Mouse (Mus musculus) forebrain, embryonic 16.5 days (tissue): Measurements from ENCODE around the gene Gimap9. TPM values are rescaled to one million over a fixed set of nuclear protein-coding genes. Genes with fewer than 3 reads are reported as not detected.
"Not testable (repeated sequence)": the region's sequence is repeated elsewhere in the genome, so short reads cannot be mapped to it uniquely, and the experiment has no call there.

Experiments
- ATAC-seq: fragments of 200-750 bp; cut with Nextera tagmentation; 2 replicates; pipeline ENCODE4 v1.8.0; 2017; ENCODE audit warnings: mild to moderate bottlenecking, moderate library complexity
- H3K27ac ChIP-seq: fragments of 300-500 bp; sonication (generic); 2 replicates; pipeline ENCODE4 v1.5.1; 2014; ENCODE audit warnings: low read length, control low read depth
- H3K27me3 ChIP-seq: fragments of 300-500 bp; sonication (generic); replicated peaks from 2 replicates; pipeline ENCODE4 v1.6.1; 2014; ENCODE audit warnings: low read length; ENCODE audit not compliant: control insufficient read depth, insufficient read depth
- H3K36me3 ChIP-seq: fragments of 300-500 bp; sonication (generic); 2 replicates; pipeline ENCODE4 v1.6.1; 2014; ENCODE audit not compliant: control insufficient read depth, insufficient read depth
- H3K4me1 ChIP-seq: fragments of 300-500 bp; sonication (generic); replicated peaks from 2 replicates; pipeline ENCODE4 v1.6.1; 2014; ENCODE audit warnings: low read length; ENCODE audit not compliant: control insufficient read depth, insufficient read depth
- H3K4me2 ChIP-seq: fragments of 300-500 bp; sonication (generic); 2 replicates; pipeline ENCODE4 v1.6.1; 2014; ENCODE audit warnings: mild to moderate bottlenecking, low read length, control low read depth
- H3K4me3 ChIP-seq: fragments of 300-500 bp; sonication (generic); replicated peaks from 2 replicates; pipeline ENCODE4 v1.5.1; 2014; ENCODE audit warnings: mild to moderate bottlenecking, low read length, control low read depth
- H3K9ac ChIP-seq: fragments of 300-500 bp; sonication (generic); replicated peaks from 2 replicates; pipeline ENCODE4 v1.6.1; 2014; ENCODE audit warnings: low read depth, low read length, control low read depth
- H3K9me3 ChIP-seq: fragments of 300-500 bp; sonication (generic); 2 replicates; pipeline ENCODE4 v1.6.1; 2016; ENCODE audit warnings: low read length; ENCODE audit not compliant: control insufficient read depth
- WGBS: fragments of 180-500 bp; shearing (Covaris S2); extraction: QIAGEN DNeasy Blood & Tissue Kit; methylation state at CpG from one replicate; pipeline ENCODE4 v1.1.7; 2014; 5-methylcytosine and 5-hydroxymethylcytosine counted together
- polyA plus RNA-seq: library from polyadenylated mRNA; unstranded; fragments of >200 nt; fragmentation: Nextera tagmentation; extraction: Ambion mirVana; gene quantifications from 2 replicates; pipeline ENCODE4 v1.2.1, GENCODE M21; 2015

Gimap9 gene
- polyA plus RNA-seq, 1 experiment from 2014 or later = 2.0 TPM

- H3K36me3 ChIP-seq = no peaks in the 10 kb centered on the region
- ATAC-seq = no peak
- no peaks in the 10 kb centered on the region for H3K9me3 ChIP-seq
- no peaks in the 10 kb centered on the region for H3K4me1 ChIP-seq
- no peak overlapping the region for H3K4me2 ChIP-seq
- WGBS = 38% methylated on average over 10 of the region's 10 CpGs
- no peak overlapping the region for H3K9ac ChIP-seq
- no peaks in the 10 kb centered on the region for H3K27me3 ChIP-seq
- no peak overlapping the region for H3K27ac ChIP-seq
- no peak overlapping the region; the same call in 1 of the 2 replicates for H3K4me3 ChIP-seq
These were observed 464 bp upstream of the Gimap9 start for GRCm38 (mm10) chr6:48675400-48675930.

GRCm38 (mm10) chr6:48676860-48677415 lies 1.0 kb downstream of the Gimap9 start:
- Histone ChIP-seq H3K9ac (no peak overlapping the region), H3K4me3 (no peak overlapping the region), H3K4me1 (no peaks in the 10 kb centered on the region), H3K4me2 (no peak overlapping the region), H3K27me3 (no peaks in the 10 kb centered on the region), H3K36me3 (no peaks in the 10 kb centered on the region), H3K9me3 (no peaks in the 10 kb centered on the region), H3K27ac (no peak overlapping the region)
- WGBS = 72% methylated on average over 5 of the region's 5 CpGs
- no peak for ATAC-seq

GRCm38 (mm10) chr6:48677492-48678345 lies 1.8 kb downstream of the Gimap9 start:
- no peak for ATAC-seq
- H3K27me3 ChIP-seq = no peaks in the 10 kb centered on the region
- H3K27ac ChIP-seq = no peak overlapping the region
- H3K36me3 ChIP-seq = no peaks in the 10 kb centered on the region
- H3K9me3 ChIP-seq = no peaks in the 10 kb centered on the region
- H3K4me1 ChIP-seq = no peaks in the 10 kb centered on the region
- 92% methylated on average over 17 of the region's 17 CpGs for WGBS
- no peak overlapping the region for H3K4me3 ChIP-seq
- no peak overlapping the region for H3K4me2 ChIP-seq
- H3K9ac ChIP-seq = no peak overlapping the region

- WGBS = 85% methylated on average over 4 of the region's 4 CpGs
- Histone ChIP-seq H3K4me2 (no peak overlapping the region), H3K4me3 (no peak overlapping the region), H3K9ac (no peak overlapping the region), H3K4me1 (no peaks in the 10 kb centered on the region), H3K27ac (no peak overlapping the region), H3K9me3 (no peaks in the 10 kb centered on the region), H3K27me3 (no peaks in the 10 kb centered on the region), H3K36me3 (no peaks in the 10 kb centered on the region)
- no peak for ATAC-seq
These were observed 2.5 kb downstream of the Gimap9 start for GRCm38 (mm10) chr6:48678391-48678790.

GRCm38 (mm10) chr6:48679701-48680100 lies 3.8 kb downstream of the Gimap9 start:
- Histone ChIP-seq H3K9ac (no peak overlapping the region), H3K36me3 (no peaks in the 10 kb centered on the region), H3K4me2 (no peak overlapping the region), H3K4me3 (no peak overlapping the region), H3K4me1 (no peaks in the 10 kb centered on the region), H3K9me3 (no peaks in the 10 kb centered on the region), H3K27me3 (no peaks in the 10 kb centered on the region), H3K27ac (no peak overlapping the region)
- no peak for ATAC-seq
- WGBS = 88% methylated on average over 6 of the region's 6 CpGs

- no peak overlapping the region for H3K27ac ChIP-seq
- no peaks in the 10 kb centered on the region for H3K27me3 ChIP-seq
- no peak for ATAC-seq
- 78% methylated on average over 5 of the region's 5 CpGs for WGBS
- H3K4me2 ChIP-seq = no peak overlapping the region
- no peaks in the 10 kb centered on the region for H3K9me3 ChIP-seq
- H3K4me1 ChIP-seq = no peaks in the 10 kb centered on the region
- H3K9ac ChIP-seq = no peak overlapping the region
- no peak overlapping the region for H3K4me3 ChIP-seq
- H3K36me3 ChIP-seq = no peaks in the 10 kb centered on the region
These were observed 4.5 kb downstream of the Gimap9 start for GRCm38 (mm10) chr6:48680421-48680820.

GRCm38 (mm10) chr6:48681472-48682090 lies 5.7 kb downstream of the Gimap9 start:
- WGBS = 85% methylated on average over 3 of the region's 3 CpGs
- no peak for ATAC-seq

GRCm38 (mm10) chr6:48682271-48682670 lies 6.3 kb downstream of the Gimap9 start:
- no peaks in the 10 kb centered on the region for H3K4me1 ChIP-seq
- H3K4me3 ChIP-seq = no peak overlapping the region
- H3K36me3 ChIP-seq = no peaks in the 10 kb centered on the region
- ATAC-seq = no peak
- no peak overlapping the region for H3K4me2 ChIP-seq
- H3K9me3 ChIP-seq = no peaks in the 10 kb centered on the region
- H3K27me3 ChIP-seq = no peaks in the 10 kb centered on the region
- H3K9ac ChIP-seq = no peak overlapping the region
- WGBS = 80% methylated on average over 4 of the region's 4 CpGs
- H3K27ac ChIP-seq = no peak overlapping the region

More at GRCm38 (mm10) chr6:48681472-48682090, 5.7 kb downstream of the Gimap9 start:
- no peaks in the 10 kb centered on the region for H3K27me3 ChIP-seq
- no peaks in the 10 kb centered on the region for H3K4me1 ChIP-seq
- H3K9me3 ChIP-seq = no peaks in the 10 kb centered on the region
- H3K4me2 ChIP-seq = no peak overlapping the region
- no peak overlapping the region for H3K27ac ChIP-seq
- no peak overlapping the region for H3K9ac ChIP-seq
- H3K4me3 ChIP-seq = no peak overlapping the region
- H3K36me3 ChIP-seq = no peaks in the 10 kb centered on the region

GRCm38 (mm10) chr6:48683263-48683821 lies 7.4 kb downstream of the Gimap9 start:
- not testable (repeated sequence) for ATAC-seq, H3K4me2 ChIP-seq, H3K27ac ChIP-seq, H3K4me1 ChIP-seq, H3K9me3 ChIP-seq, H3K9ac ChIP-seq, H3K36me3 ChIP-seq, H3K27me3 ChIP-seq, H3K4me3 ChIP-seq
- WGBS = 100% methylated on average over 3 of the region's 4 CpGs
